Mouse (Mus musculus) heart, postnatal 0 days (tissue): Measurements from ENCODE around the gene Wdr70.

Experiments used
- CTCF ChIP-seq: IDR thresholded peaks from 2 replicates; pipeline ENCODE4 v1.5.1; 2016; ENCODE audit warnings: antibody characterized with exemption, control low read depth, low read depth
- EP300 ChIP-seq: IDR thresholded peaks from 2 replicates; pipeline ENCODE4 v1.6.1; 2016; ENCODE audit warnings: antibody characterized with exemption, low read depth

GRCm38 (mm10) chr15:8129281-8129680 lies 30.3 kb upstream of the Wdr70 start:
- TF ChIP-seq CTCF, result no peak; the same call in 1 of the 2 replicates
- no peak for TF ChIP-seq EP300
